Mouse (Mus musculus) MEL-GATA-1-ER (cell line): ENCODE results near the gene D1Pas1.

Source experiments
- DNase-seq: peaks from one replicate; pipeline ENCODE4 v3.0.0-alpha.2; 2012; ENCODE audit warnings: low read depth; ENCODE audit errors: extremely low read depth

Gene D1Pas1

DNA sequence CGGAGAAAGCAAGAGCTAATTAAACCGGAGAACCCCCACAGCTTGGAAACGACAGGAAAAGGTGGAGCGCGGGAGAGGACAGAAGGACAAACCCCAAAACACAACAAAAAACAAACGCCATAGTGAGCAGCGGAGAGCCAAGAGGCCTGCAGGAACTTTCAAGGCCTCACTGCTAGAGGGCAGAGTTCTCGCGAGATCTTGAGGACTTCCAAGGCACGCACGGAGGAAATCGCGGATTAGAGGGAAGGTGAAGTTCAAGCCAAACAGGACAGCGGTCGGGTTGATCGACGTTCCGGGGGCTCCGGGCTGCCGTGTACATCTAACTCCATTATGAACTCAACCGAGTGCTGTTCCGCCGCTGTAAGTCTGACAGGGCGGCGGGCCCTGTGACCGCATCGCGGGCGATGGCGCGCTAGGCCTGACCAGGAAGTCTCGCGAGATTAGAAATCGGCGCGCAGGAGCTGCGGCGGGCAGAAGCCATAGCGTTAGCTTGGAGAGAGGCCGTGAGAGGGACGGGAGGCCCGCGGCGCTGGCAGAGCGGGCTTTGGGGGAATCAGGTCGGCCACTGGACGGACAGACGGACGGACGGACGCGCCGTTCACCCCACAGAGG is at the start of gene D1Pas1:
Gene D1Pas1, plus strand, starts transcription at position 216 of the 612 bp plus-strand sequence.
- DNase-seq = no peak

GRCm38 (mm10) chr1:186922489-186923370 is 44.5 kb upstream of the D1Pas1 start:
- no peak for DNase-seq

- no peak for DNase-seq
Measured at GRCm38 (mm10) chr1:186924027-186924426, 43.2 kb upstream of the D1Pas1 start.

DNA sequence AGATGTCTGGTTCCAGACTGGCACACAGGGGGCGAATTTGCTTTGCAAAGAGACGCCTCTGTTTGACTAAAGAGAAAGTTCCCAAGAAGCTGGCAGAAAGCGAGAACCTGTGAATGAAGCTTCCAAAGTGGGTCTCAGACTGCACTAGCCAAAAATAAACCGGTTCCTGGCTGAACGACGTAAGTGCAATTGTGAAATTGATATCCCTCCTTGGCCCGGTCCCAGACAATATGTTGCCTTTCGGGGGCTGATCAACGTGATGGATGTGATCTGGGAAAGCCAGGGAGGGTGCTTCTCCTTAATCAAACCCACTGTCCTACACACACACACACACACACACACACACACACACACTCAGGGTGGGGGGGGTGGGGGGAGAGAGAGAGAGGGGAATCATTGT is 41.8 kb upstream of the D1Pas1 start:
- no peak for DNase-seq

DNA sequence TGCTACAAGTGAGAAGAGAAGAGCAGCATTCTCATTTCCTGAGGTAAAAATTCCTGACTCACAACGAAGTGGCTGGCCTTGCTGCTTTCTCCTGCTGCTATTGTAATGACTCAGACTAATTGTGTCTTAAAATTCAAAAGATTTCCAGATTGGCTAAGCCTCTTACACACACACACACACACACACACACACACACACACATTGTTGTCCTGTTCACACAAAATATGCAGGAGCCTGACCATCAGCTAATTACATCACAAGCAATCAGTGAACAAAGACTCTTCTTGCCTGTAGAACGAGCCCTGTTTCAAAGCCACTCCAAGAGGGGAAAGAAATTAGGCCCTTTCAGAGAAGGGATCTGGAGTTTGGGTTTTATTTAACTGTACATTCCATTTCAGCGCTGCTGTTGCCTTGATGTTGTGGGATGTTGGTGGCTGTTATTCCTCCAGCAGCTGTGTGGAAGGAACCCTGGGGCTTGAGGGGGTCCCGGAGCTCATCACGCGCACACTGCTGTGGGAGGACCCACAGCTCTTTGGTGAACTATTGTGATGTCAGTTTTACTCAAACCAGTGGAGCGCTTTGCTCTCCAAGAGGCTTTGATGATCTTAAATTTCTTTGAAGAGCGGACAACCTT is 40.8 kb upstream of the D1Pas1 start:
- DNase-seq = no peak

GRCm38 (mm10) chr1:186926950-186927316 is 40.3 kb upstream of the D1Pas1 start:
- DNase-seq = no peak

DNA sequence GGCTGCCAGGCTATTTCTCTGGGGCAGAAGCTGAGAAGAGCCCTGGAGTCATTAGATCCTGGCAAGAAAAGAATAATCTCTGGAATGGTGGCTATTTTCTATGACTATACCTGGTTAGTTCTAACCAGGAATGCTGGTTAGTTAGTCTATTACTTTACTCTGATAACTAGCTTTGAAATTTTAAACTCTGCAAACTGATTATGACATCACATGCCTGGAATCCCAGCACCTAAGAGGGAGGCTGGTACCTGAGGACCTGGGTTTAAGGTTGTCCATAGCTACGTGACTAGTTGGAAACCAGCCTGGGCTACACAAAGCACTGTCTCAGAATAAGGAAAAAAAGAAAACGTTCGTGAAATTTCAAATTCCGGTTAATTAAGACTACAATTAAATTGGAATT is 39.7 kb upstream of the D1Pas1 start:
- DNase-seq = no peak

DNA sequence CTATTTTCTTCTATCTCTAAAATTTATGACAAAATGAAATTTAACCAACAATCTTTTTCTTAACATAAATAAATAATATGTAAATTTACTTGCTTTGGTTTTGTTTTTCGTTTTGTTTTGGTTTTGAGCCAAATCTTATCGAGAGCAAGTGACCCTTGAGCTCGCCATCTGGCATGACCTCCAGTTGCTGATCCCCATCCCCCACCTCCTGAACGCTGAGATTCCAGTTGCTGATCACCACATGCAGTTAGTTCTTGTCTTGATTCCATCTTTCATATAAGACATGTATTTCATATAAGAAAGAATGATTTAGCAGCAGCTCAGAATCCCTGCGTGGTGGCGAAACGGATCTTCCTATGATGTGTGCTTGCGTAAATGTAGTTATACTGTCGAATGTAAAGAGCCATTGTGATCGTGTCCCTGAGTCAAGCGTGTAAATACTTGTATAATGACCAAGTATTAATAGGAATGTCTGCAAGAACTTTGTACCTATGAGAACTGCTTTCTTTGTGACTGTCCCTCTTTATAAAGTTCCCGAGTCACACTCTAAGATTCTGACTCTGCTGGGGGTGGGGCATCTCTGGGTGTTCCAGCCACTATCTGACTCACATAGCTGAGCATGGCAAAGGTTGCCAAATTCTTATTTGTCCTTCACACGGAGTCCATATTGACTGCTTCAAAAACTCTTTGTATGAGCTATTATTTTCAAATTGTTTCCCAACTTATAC is 36.9 kb upstream of the D1Pas1 start:
- DNase-seq = no peak

- no peak for DNase-seq
Measured at GRCm38 (mm10) chr1:186930888-186931233, 36.4 kb upstream of the D1Pas1 start.

- no peak for DNase-seq
Measured at GRCm38 (mm10) chr1:186934205-186934604, 33.0 kb upstream of the D1Pas1 start.

- DNase-seq = no peak
Measured at GRCm38 (mm10) chr1:186952381-186952780, 14.8 kb upstream of the D1Pas1 start.

DNA sequence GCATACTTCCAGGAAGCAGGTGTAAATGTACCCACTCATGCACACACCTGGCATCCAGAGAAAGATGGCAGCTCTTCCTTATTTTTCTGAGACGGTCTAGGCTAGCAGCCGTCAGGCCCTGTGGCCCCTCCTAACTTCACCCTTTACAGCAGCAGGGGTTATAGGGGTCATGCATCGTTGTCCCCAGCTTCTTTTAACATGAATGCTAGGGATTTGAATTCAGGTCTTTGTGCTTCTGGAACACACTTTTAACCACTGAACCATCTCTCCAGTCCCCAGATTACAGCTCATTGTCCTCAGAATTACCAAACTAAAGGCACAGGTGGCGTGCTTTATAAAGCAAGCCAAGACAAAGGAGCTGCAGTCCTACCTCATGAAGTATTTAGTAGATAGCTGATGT is 12.6 kb upstream of the D1Pas1 start:
- no peak for DNase-seq

DNA sequence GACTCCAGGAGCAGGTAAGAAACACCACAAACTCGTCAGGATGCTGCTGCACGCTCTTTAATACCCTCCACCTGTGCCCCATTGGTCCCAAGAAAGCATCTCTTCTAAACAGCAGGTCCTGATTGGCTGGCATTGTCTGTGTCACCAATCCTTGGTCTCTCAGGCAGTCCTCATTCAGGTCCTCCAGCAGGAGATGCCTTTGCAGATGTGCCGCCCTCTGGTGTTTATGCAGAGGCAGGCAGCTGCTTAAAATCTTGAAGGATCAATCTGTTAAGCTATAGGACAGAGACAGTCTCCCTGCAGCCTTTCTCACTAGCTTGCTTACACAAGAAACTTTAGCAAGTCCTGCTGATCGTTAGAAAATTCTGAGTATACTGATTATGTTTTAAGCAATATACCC is 7.8 kb upstream of the D1Pas1 start:
- DNase-seq = no peak

DNA sequence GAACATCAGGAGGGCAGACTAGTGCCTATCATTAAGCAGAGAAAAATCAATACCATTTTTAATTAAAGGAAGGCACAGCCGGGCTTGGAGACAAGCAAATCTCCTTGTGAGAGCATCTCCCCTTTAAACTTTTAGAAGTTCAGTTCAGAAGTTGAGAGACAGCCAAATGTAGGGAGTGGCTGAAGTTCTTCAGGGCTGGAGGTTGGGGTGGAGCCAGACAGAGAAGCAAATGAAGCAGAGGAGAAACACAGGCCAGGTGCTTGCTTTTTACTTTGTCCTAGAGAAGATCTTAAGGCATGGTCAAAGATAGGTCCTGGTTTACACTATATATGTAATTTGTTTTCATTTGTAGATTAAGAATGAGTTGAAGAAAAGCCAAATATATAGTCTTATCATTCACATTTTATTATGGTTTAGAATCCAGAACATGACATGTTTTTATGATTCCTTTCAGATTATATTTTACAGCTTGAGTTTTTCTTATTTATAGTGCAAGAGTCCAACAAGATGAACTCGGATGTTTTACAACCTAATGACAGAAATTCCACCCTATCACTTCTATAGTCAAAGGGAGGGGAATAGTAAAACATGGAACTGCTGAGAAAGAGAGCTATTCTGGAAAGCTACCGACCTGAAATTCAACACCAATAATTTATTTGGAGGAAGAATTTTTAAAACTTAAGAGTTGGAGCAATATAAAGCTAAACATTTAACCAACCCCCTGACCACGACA is 2.9 kb upstream of the D1Pas1 start:
- DNase-seq = no peak

- DNase-seq = no peak
Measured at GRCm38 (mm10) chr1:186967926-186968325, 710 bp downstream of the D1Pas1 start.

GRCm38 (mm10) chr1:186976937-186977540 is 9.8 kb downstream of the D1Pas1 start:
- DNase-seq = no peak

GRCm38 (mm10) chr1:186977801-186978200 is 10.6 kb downstream of the D1Pas1 start:
- DNase-seq = no peak

GRCm38 (mm10) chr1:186979465-186979864 is 12.2 kb downstream of the D1Pas1 start:
- DNase-seq = no peak

- DNase-seq = no peak
Measured at GRCm38 (mm10) chr1:186980503-186980902, 13.3 kb downstream of the D1Pas1 start.

GRCm38 (mm10) chr1:186985131-186985530 is 17.9 kb downstream of the D1Pas1 start:
- no peak for DNase-seq

DNA sequence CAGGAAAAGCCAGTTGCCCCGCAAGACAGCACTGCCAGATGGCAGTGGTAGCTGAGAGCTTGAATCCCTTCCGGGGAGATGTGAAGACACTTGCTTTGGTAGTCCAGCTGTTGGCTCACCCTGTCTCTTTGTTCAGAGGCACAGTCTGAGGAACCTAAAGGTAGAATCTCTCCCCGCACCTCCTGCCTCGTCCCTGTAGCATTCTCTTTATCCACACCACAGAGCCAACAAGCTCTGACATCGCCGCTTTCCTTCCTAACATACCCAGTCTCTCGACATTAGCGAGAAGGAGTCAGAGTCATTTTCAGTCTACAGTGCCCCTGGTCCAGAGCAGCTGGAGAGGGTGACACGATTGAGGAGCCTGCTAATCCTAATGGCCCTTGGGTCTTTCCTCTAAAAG is 18.9 kb downstream of the D1Pas1 start:
- DNase-seq = no peak
